Mouse (Mus musculus) megakaryocyte-erythroid progenitor cell, adult 5 weeks (primary cell): ENCODE results near the gene Aspn. TPM values are rescaled to one million over a fixed set of nuclear protein-coding genes. Genes with fewer than 3 reads are reported as not detected.

ENCODE experiments used
- polyA plus RNA-seq: library from polyadenylated mRNA; stranded (reverse); fragments of >175 nt; gene quantifications from 2 replicates; pipeline ENCODE4 v1.2.3, GENCODE M21; 2012

The Aspn gene
- not detected in 2 replicates for polyA plus RNA-seq

DNA sequence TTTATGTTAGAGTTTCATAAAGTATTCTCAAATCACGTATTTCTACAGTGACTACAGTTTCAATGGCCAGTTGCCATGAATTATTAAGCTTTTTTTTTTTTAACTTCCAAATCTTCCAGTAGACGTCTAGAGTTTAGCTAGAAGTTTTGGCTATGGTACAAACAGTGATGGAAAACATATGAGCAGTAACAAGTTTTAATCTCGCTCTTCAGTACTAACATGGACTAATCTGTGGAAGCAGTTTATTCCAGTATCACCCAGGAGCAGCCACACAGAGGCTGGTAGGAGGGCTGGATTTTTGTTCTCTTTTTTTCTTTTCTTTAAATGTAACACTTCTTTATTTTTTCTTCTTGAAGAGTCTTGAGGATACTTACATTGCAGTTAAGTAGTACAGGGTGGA lies at the start of gene Aspn:
Gene Aspn, plus strand, starts transcription at position 165 of the 400 bp plus-strand sequence.

DNA sequence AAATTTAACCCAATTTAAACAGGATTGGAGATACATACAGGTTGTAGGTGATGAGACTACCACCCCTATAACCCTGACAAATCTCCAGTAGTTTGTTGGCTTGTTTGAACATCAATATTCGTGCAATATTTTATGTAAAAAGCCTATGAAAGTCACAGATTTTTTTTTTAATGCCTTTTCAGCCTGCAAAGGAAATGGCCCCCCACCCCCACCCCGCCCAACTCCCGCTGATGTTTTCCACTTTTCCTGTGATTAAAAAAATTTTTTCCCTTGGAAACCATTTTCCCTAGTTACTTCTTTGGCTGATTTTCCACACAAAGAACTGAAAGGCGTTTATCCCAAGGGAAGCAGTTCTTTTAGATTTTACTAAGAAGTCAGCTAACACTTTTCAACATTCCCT lies 39.7 kb upstream of the Aspn start, which contains the start of gene Ecm2:
Gene Ecm2, plus strand, starts transcription at position 301 of the 400 bp plus-strand sequence.

DNA sequence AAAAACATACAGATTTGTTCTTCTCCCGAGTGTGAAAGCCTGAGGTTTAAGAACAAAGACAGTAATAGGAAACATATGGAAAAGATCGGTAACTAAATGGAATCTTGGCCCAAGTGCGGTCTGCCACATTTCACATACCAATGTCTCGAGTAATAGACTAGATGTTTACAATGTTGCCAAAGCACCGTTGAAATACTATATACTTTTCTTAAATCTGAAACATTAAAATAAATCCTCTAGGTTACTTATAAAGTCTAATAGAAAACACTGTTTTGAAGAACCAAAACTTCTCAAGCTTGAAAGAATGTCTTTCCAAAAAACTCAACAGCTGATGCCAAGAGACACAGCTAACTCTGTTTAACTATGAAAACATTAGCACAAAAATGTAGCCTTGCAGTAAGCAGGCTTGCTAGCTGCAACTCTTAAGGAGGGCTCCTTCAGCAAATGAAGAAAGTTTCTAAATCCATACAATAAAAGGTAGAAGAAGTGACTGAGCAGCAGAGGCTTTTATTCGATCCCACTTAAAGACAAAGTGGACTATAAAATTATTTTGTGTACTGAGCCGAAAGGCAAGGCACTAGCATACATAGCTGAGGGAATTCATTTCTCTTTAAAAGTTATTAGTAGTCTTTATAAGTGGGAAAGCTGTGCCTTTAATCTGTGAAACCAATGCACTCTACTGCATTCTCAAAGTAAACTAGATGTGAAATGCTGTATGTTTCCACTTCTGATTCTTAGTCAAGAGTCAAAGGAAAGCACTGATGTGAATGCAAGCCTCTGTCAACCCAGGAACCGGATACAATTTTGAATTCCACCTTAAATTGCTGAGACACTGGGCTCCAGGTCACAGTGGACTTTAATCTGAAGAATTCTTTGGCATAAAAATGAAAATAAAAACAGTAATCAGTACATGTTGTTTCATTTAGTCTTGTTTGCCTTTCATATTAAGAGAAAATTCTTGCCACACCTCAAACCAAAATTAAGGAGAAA lies 37.6 kb downstream of the Aspn start, which contains the start of gene Omd:
Gene Omd, plus strand, starts transcription at position 922 of the 990 bp plus-strand sequence.

DNA sequence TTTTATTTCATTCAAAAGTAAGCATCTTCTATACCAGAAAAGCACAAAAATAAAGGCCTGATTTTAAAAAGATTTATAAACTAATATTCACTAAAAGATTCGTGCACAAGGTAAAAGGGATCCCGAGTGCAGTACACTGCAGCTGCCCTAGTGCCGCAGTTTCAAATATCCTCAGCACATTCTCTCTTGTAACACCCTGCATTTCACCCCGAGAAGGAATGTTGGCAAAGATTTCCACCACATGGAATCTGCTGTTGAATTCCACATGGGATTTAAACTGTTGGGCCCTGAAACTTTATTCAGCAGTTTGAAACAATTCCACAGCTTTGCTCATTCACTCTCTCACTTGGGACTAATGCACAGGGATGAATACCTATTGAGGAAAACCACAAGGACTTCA lies 63.5 kb downstream of the Aspn start, which contains the start of gene Ogn:
Gene Ogn, plus strand, starts transcription at position 333 of the 400 bp plus-strand sequence.

Other genes with a start within 250 kb of the Aspn start
- 8.4 and 8.8 TPM in 2 replicates for gene Fgd3, start 224.1 kb upstream of the Aspn start, polyA plus RNA-seq
- 20.2 and 24.5 TPM in 2 replicates for gene Bicd2, start 202.9 kb upstream of the Aspn start, polyA plus RNA-seq
- gene Ippk, start 123.2 kb upstream of the Aspn start, polyA plus RNA-seq: 1.2 and 1.3 TPM in 2 replicates
- gene Tes3-ps, start 51.1 kb upstream of the Aspn start, polyA plus RNA-seq: 0.06 TPM in 1 of 2 replicates, not detected in the other
- 0.03 TPM in 1 of 2 replicates, not detected in the other for gene Ecm2, start 39.6 kb upstream of the Aspn start, polyA plus RNA-seq
- gene Omd, start 38.0 kb downstream of the Aspn start, polyA plus RNA-seq: not detected in 2 replicates
- gene Ogn, start 63.6 kb downstream of the Aspn start, polyA plus RNA-seq: not detected in 2 replicates
- 4.4 and 6.2 TPM in 2 replicates for gene Cenpp, start 108.3 kb downstream of the Aspn start, polyA plus RNA-seq
- 1.3 and 1.8 TPM in 2 replicates for gene Nol8, start 108.6 kb downstream of the Aspn start, polyA plus RNA-seq
- 13.6 and 14.2 TPM in 2 replicates for gene Iars, start 137.7 kb downstream of the Aspn start, polyA plus RNA-seq